Mouse (Mus musculus) forebrain, embryonic 14.5 days (tissue): Measurements from ENCODE around the gene Mitd1. TPM values are rescaled to one million over a fixed set of nuclear protein-coding genes. Genes with fewer than 3 reads are reported as not detected.

ENCODE experiments used
- ATAC-seq: fragments of 200-750 bp; cut with Nextera tagmentation; 2 replicates; pipeline ENCODE4 v1.8.0; 2017; ENCODE audit warnings: mild to moderate bottlenecking, moderate library complexity
- DNase-seq: peaks from one replicate; pipeline ENCODE4 v3.0.0-alpha.2; 2015; ENCODE audit warnings: low spot score
- H3K27ac ChIP-seq: fragments of 300-500 bp; sonication (generic); 2 replicates; pipeline ENCODE4 v1.5.1; 2014; ENCODE audit warnings: low read depth, mild to moderate bottlenecking, control low read depth, low read length, moderate library complexity
- H3K27me3 ChIP-seq: fragments of 300-500 bp; sonication (generic); replicated peaks from 2 replicates; pipeline ENCODE4 v1.6.1; 2014; ENCODE audit warnings: low read length, control low read depth, mixed read lengths; ENCODE audit not compliant: control insufficient read depth, insufficient read depth
- H3K36me3 ChIP-seq: fragments of 300-500 bp; sonication (generic); 2 replicates; pipeline ENCODE4 v1.6.1; 2014; ENCODE audit warnings: low read length, control low read depth; ENCODE audit not compliant: control insufficient read depth, insufficient read depth
- H3K4me1 ChIP-seq: fragments of 300-500 bp; sonication (generic); 2 replicates; pipeline ENCODE4 v1.6.1; 2014; ENCODE audit warnings: antibody characterized with exemption, low read length, control low read depth; ENCODE audit not compliant: control insufficient read depth, insufficient read depth
- H3K4me2 ChIP-seq: fragments of 300-500 bp; sonication (generic); 2 replicates; pipeline ENCODE4 v1.6.1; 2014; ENCODE audit warnings: mild to moderate bottlenecking, control low read depth, low read length
- H3K4me3 ChIP-seq: fragments of 300-500 bp; sonication (generic); 2 replicates; pipeline ENCODE4 v1.5.1; 2014; ENCODE audit warnings: low read depth, low read length, control low read depth
- H3K9ac ChIP-seq: fragments of 300-500 bp; sonication (generic); 2 replicates; pipeline ENCODE4 v1.6.1; 2014; ENCODE audit warnings: mild to moderate bottlenecking, low read length, control low read depth, moderate library complexity
- H3K9me3 ChIP-seq: fragments of 300-500 bp; sonication (generic); replicated peaks from 2 replicates; pipeline ENCODE4 v1.6.1; 2016; ENCODE audit warnings: low read length, control low read depth, mixed read lengths; ENCODE audit not compliant: control insufficient read depth
- WGBS: fragments of 180-500 bp; shearing (Covaris S2); extraction: QIAGEN DNeasy Blood & Tissue Kit; methylation state at CpG from one replicate; pipeline ENCODE4 v1.1.7; 2014; 5-methylcytosine and 5-hydroxymethylcytosine counted together
- polyA plus RNA-seq: library from polyadenylated mRNA; unstranded; fragments of >200 nt; fragmentation: Nextera tagmentation; extraction: Ambion mirVana; gene quantifications from 2 replicates; pipeline ENCODE4 v1.2.1, GENCODE M21; 2014

The Mitd1 gene
- polyA plus RNA-seq, 1 experiment from 2014 or later, result 15.3 TPM

GRCm38 (mm10) chr1:37900288-37900687 is 10.1 kb upstream of the Mitd1 start:
- no peak overlapping the region for H3K27ac ChIP-seq
- no peak overlapping the region for H3K9ac ChIP-seq
- H3K4me3 ChIP-seq, result no peak overlapping the region
- H3K4me1 ChIP-seq, result no peaks in the 10 kb centered on the region
- H3K9me3 ChIP-seq, result no peaks in the 10 kb centered on the region
- ATAC-seq, result no peak
- 60% methylated on average over 6 of the region's 6 CpGs for WGBS
- H3K36me3 ChIP-seq, result peaks cover 42% of the 10 kb centered on the region
- no peak for DNase-seq
- no peaks in the 10 kb centered on the region for H3K27me3 ChIP-seq
- no peak overlapping the region for H3K4me2 ChIP-seq

- no peak for DNase-seq
- WGBS, result 88% methylated on average over 4 of the region's 4 CpGs
- no peak for ATAC-seq
- Histone ChIP-seq H3K4me1 (no peaks in the 10 kb centered on the region), H3K9ac (no peak overlapping the region), H3K4me3 (no peak overlapping the region), H3K9me3 (no peaks in the 10 kb centered on the region), H3K36me3 (peaks cover 47% of the 10 kb centered on the region), H3K27ac (no peak overlapping the region), H3K27me3 (no peaks in the 10 kb centered on the region), H3K4me2 (no peak overlapping the region)
Measured at GRCm38 (mm10) chr1:37899816-37900215, 9.6 kb upstream of the Mitd1 start.

GRCm38 (mm10) chr1:37894606-37895005 is 4.4 kb upstream of the Mitd1 start:
- no peak for ATAC-seq
- H3K4me2 ChIP-seq, result no peak overlapping the region
- H3K9ac ChIP-seq, result no peak overlapping the region
- H3K4me1 ChIP-seq, result peaks cover 8% of the 10 kb centered on the region
- DNase-seq, result no peak
- no peaks in the 10 kb centered on the region for H3K27me3 ChIP-seq
- peaks cover 57% of the 10 kb centered on the region for H3K36me3 ChIP-seq
- H3K9me3 ChIP-seq, result no peaks in the 10 kb centered on the region
- no peak overlapping the region for H3K27ac ChIP-seq
- no peak overlapping the region for H3K4me3 ChIP-seq

GRCm38 (mm10) chr1:37891400-37891799 is 1.2 kb upstream of the Mitd1 start:
- Histone ChIP-seq H3K36me3 (peaks cover 30% of the 10 kb centered on the region), H3K4me1 (peaks cover 11% of the 10 kb centered on the region), H3K9ac (no peak overlapping the region), H3K4me2 (peak overlapping the region; percentile 72), H3K9me3 (no peaks in the 10 kb centered on the region), H3K27ac (no peak overlapping the region), H3K27me3 (no peaks in the 10 kb centered on the region), H3K4me3 (peak overlapping the region; percentile 67)
- ATAC-seq, result no peak
- DNase-seq, result peak; percentile 45
- WGBS, result 70% methylated on average over 3 of the region's 3 CpGs

GRCm38 (mm10) chr1:37889206-37889605 is 1.0 kb downstream of the Mitd1 start:
- Histone ChIP-seq H3K9me3 (no peaks in the 10 kb centered on the region), H3K36me3 (peaks cover 11% of the 10 kb centered on the region; the same call in 1 of the 2 replicates), H3K4me1 (peaks cover 11% of the 10 kb centered on the region), H3K27me3 (no peaks in the 10 kb centered on the region), H3K4me3 (peak overlapping the region; percentile 67; the same call in 1 of the 2 replicates), H3K4me2 (peak overlapping the region; percentile 72), H3K27ac (no peak overlapping the region), H3K9ac (no peak overlapping the region)
- WGBS, result 85% methylated on average over 7 of the region's 7 CpGs
- ATAC-seq (no peak), DNase-seq (no peak)

- H3K4me2 ChIP-seq, result no peak overlapping the region
- ATAC-seq, result no peak
- no peak overlapping the region for H3K27ac ChIP-seq
- H3K9me3 ChIP-seq, result no peaks in the 10 kb centered on the region
- WGBS, result 78% methylated on average over 4 of the region's 4 CpGs
- H3K4me1 ChIP-seq, result peaks cover 2% of the 10 kb centered on the region
- H3K36me3 ChIP-seq, result peaks cover 23% of the 10 kb centered on the region
- DNase-seq, result no peak
- H3K4me3 ChIP-seq, result no peak overlapping the region
- no peak overlapping the region for H3K9ac ChIP-seq
- no peaks in the 10 kb centered on the region for H3K27me3 ChIP-seq
Measured at GRCm38 (mm10) chr1:37884451-37884850, 5.8 kb downstream of the Mitd1 start.

- H3K9ac ChIP-seq, result no peak overlapping the region
- H3K27me3 ChIP-seq, result no peaks in the 10 kb centered on the region
- peaks cover 33% of the 10 kb centered on the region for H3K36me3 ChIP-seq
- no peaks in the 10 kb centered on the region for H3K4me1 ChIP-seq
- no peak overlapping the region for H3K4me3 ChIP-seq
- DNase-seq, result no peak
- no peak overlapping the region for H3K4me2 ChIP-seq
- H3K27ac ChIP-seq, result no peak overlapping the region
- H3K9me3 ChIP-seq, result no peaks in the 10 kb centered on the region
- WGBS, result 90% methylated on average over 4 of the region's 4 CpGs
- ATAC-seq, result no peak
Measured at GRCm38 (mm10) chr1:37883411-37883810, 6.8 kb downstream of the Mitd1 start.

- H3K36me3 ChIP-seq, result peaks cover 53% of the 10 kb centered on the region
- 94% methylated on average over 13 of the region's 13 CpGs for whole genome bisulfite sequencing
- H3K4me1 ChIP-seq, result no peaks in the 10 kb centered on the region
- no peaks in the 10 kb centered on the region for H3K27me3 ChIP-seq
- no peak overlapping the region for H3K9ac ChIP-seq
- H3K9me3 ChIP-seq, result 0 out of 2 replicates have a peak, but pooled peaks cover 3% of the 10 kb centered on the region
- DNase-seq (no peak), ATAC-seq (no peak)
- no peak overlapping the region for H3K27ac ChIP-seq
- H3K4me2 ChIP-seq, result no peak overlapping the region
- H3K4me3 ChIP-seq, result no peak overlapping the region
Measured at GRCm38 (mm10) chr1:37877736-37878460, 12.3 kb downstream of the Mitd1 start.

- ATAC-seq, result no peak
- Histone ChIP-seq H3K4me3 (no peak overlapping the region), H3K4me2 (peak overlapping the region; percentile 71)
Measured at GRCm38 (mm10) chr1:37873157-37873556, 17.1 kb downstream of the Mitd1 start.

More at GRCm38 (mm10) chr1:37873157-37873556, 17.1 kb downstream of the Mitd1 start:
- no peak overlapping the region for H3K27ac ChIP-seq
- H3K4me1 ChIP-seq, result peaks cover 5% of the 10 kb centered on the region; the same call in 1 of the 2 replicates
- 91% methylated on average over 4 of the region's 4 CpGs for WGBS
- peaks cover 28% of the 10 kb centered on the region for H3K36me3 ChIP-seq
- no peak for DNase-seq
- no peaks in the 10 kb centered on the region for H3K27me3 ChIP-seq
- no peak overlapping the region for H3K9ac ChIP-seq
- H3K9me3 ChIP-seq, result 0 out of 2 replicates have a peak, but pooled peaks cover 3% of the 10 kb centered on the region
